Mouse (Mus musculus): ENCODE data around the gene Fam69b.

- TF ChIP-seq CTCF (IDR thresholded peaks at IDR 0.05; ENCODE audit: control insufficient read depth, insufficient read depth, insufficient replicate concordance, low read depth, low read length) (no peak), POLR2A (IDR thresholded peaks at IDR 0.05; ENCODE audit: control insufficient read depth, low read depth, low read length) (no peak)
Observed at GRCm38 (mm10) chr2:26634629-26635488, 6.6 kb downstream of the Fam69b start.
